Mouse (Mus musculus) hindbrain, embryonic 14.5 days (tissue): ENCODE measurements around the gene Duox2. TPM values are rescaled to one million over a fixed set of nuclear protein-coding genes. Genes with fewer than 3 reads are reported as not detected.
A peak's percentile ranks its signal among the peaks of the same experiment; 100 is the strongest.
"Not testable (repeated sequence)": the region's sequence is repeated elsewhere in the genome, so short reads cannot be mapped to it uniquely, and the experiment has no call there.

ENCODE experiments used
- ATAC-seq: fragments of 200-750 bp; cut with Nextera tagmentation; 2 replicates; pipeline ENCODE4 v1.8.0; 2017; ENCODE audit warnings: moderate number of reproducible peaks, mild to moderate bottlenecking, moderate TSS enrichment, moderate library complexity; ENCODE audit not compliant: low FRiP score
- DNase-seq: peaks from one replicate; pipeline ENCODE4 v3.0.0-alpha.2; 2015; ENCODE audit warnings: low spot score
- H3K27ac ChIP-seq: fragments of 300-500 bp; sonication (generic); 2 replicates; pipeline ENCODE4 v1.5.1; 2014; ENCODE audit warnings: mild to moderate bottlenecking, moderate library complexity
- H3K27me3 ChIP-seq: fragments of 300-500 bp; sonication (generic); 2 replicates; pipeline ENCODE4 v1.6.1; 2014; ENCODE audit warnings: mild to moderate bottlenecking, low read length, mixed read lengths; ENCODE audit not compliant: control insufficient read depth, insufficient read depth
- H3K36me3 ChIP-seq: fragments of 300-500 bp; sonication (generic); replicated peaks from 2 replicates; pipeline ENCODE4 v1.6.1; 2014; ENCODE audit not compliant: control insufficient read depth, insufficient read depth
- H3K4me1 ChIP-seq: fragments of 300-500 bp; sonication (generic); replicated peaks from 2 replicates; pipeline ENCODE4 v1.6.1; 2014; ENCODE audit warnings: antibody characterized with exemption, low read length, mixed read lengths; ENCODE audit not compliant: control insufficient read depth, insufficient read depth
- H3K4me2 ChIP-seq: fragments of 300-500 bp; sonication (generic); replicated peaks from 2 replicates; pipeline ENCODE4 v1.6.1; 2014; ENCODE audit warnings: mild to moderate bottlenecking, moderate library complexity
- H3K4me3 ChIP-seq: fragments of 300-500 bp; sonication (generic); replicated peaks from 2 replicates; pipeline ENCODE4 v1.5.1; 2014; ENCODE audit warnings: mild to moderate bottlenecking, low read length
- H3K9ac ChIP-seq: fragments of 300-500 bp; sonication (generic); 2 replicates; pipeline ENCODE4 v1.6.1; 2014
- H3K9me3 ChIP-seq: fragments of 300-500 bp; sonication (generic); 2 replicates; pipeline ENCODE4 v1.6.1; 2016; ENCODE audit warnings: low read length; ENCODE audit not compliant: control insufficient read depth
- WGBS: fragments of 180-500 bp; shearing (Covaris S2); extraction: QIAGEN DNeasy Blood & Tissue Kit; methylation state at CpG from one replicate; pipeline ENCODE4 v1.1.7; 2014; 5-methylcytosine and 5-hydroxymethylcytosine counted together
- polyA plus RNA-seq: library from polyadenylated mRNA; unstranded; fragments of >200 nt; fragmentation: Nextera tagmentation; extraction: Ambion mirVana; gene quantifications from 2 replicates; pipeline ENCODE4 v1.2.1, GENCODE M21; 2014

The Duox2 gene
- not detected in 2 replicates for polyA plus RNA-seq

GRCm38 (mm10) chr2:122298096-122298499 lies at the start of gene Duox2:
TSS of gene Duox2 (minus strand) at chr2:122298449.
- H3K9me3 ChIP-seq = no peaks in the 10 kb centered on the region
- peaks cover 94% of the 10 kb centered on the region for H3K27me3 ChIP-seq
- H3K9ac ChIP-seq = no peak within 1 kb of the TSS
- peak within 1 kb of the TSS; percentile 46 for H3K4me2 ChIP-seq
- ATAC-seq (no peak), DNase-seq (no peak)
- H3K4me1 ChIP-seq = peaks cover 33% of the 10 kb centered on the region
- peak within 1 kb of the TSS; percentile 22 for H3K4me3 ChIP-seq
- H3K36me3 ChIP-seq = no peaks in the 10 kb centered on the region
- no peak within 1 kb of the TSS for H3K27ac ChIP-seq
- WGBS = 3% methylated on average over 13 of the region's 13 CpGs

- WGBS = 94% methylated on average over 3 of the region's 3 CpGs
- no peak for ATAC-seq
- Histone ChIP-seq H3K4me1 (peaks cover 36% of the 10 kb centered on the region), H3K27ac (0 out of 2 replicates have a peak overlapping the region, but pooled peaks have one; percentile 98), H3K4me3 (no peak overlapping the region), H3K36me3 (no peaks in the 10 kb centered on the region), H3K27me3 (no peaks in the 10 kb centered on the region), H3K9me3 (no peaks in the 10 kb centered on the region), H3K9ac (no peak overlapping the region), H3K4me2 (no peak overlapping the region)
- no peak for DNase-seq
Measured at GRCm38 (mm10) chr2:122347257-122347656, 49.0 kb upstream of the Duox2 start.

- H3K4me3 ChIP-seq, H3K36me3 ChIP-seq, H3K9me3 ChIP-seq, DNase-seq, H3K4me2 ChIP-seq, H3K27me3 ChIP-seq, H3K9ac ChIP-seq, ATAC-seq, H3K27ac ChIP-seq: not testable (repeated sequence)
- WGBS = 87% methylated on average over 6 of the region's 6 CpGs
- H3K4me1 ChIP-seq = peaks cover 25% of the 10 kb centered on the region
Measured at GRCm38 (mm10) chr2:122346164-122346563, 47.9 kb upstream of the Duox2 start.

- 81% methylated on average over 6 of the region's 6 CpGs for WGBS
- H3K27me3 ChIP-seq = no peaks in the 10 kb centered on the region
- no peak for ATAC-seq
Measured at GRCm38 (mm10) chr2:122345106-122345893, 47.1 kb upstream of the Duox2 start.

GRCm38 (mm10) chr2:122337291-122337690 lies 39.0 kb upstream of the Duox2 start:
- 62% methylated on average over 21 of the region's 21 CpGs for WGBS
- Histone ChIP-seq H3K4me3 (no peak overlapping the region), H3K27ac (no peak overlapping the region), H3K36me3 (no peaks in the 10 kb centered on the region), H3K4me2 (peak overlapping the region; percentile 27), H3K9me3 (no peaks in the 10 kb centered on the region), H3K27me3 (no peaks in the 10 kb centered on the region), H3K9ac (no peak overlapping the region), H3K4me1 (no peaks in the 10 kb centered on the region)
- DNase-seq (no peak), ATAC-seq (no peak; the same call in 1 of the 2 replicates)

More at GRCm38 (mm10) chr2:122345106-122345893, 47.1 kb upstream of the Duox2 start:
- no peak for DNase-seq
- peaks cover 21% of the 10 kb centered on the region for H3K4me1 ChIP-seq
- H3K27ac ChIP-seq = no peak overlapping the region
- no peak overlapping the region for H3K4me3 ChIP-seq
- H3K9ac ChIP-seq = no peak overlapping the region
- no peak overlapping the region for H3K4me2 ChIP-seq
- no peaks in the 10 kb centered on the region for H3K9me3 ChIP-seq
- no peaks in the 10 kb centered on the region for H3K36me3 ChIP-seq

GRCm38 (mm10) chr2:122334170-122334569 lies 35.9 kb upstream of the Duox2 start:
- no peak overlapping the region for H3K4me3 ChIP-seq
- 53% methylated on average over 3 of the region's 3 CpGs for WGBS
- H3K4me1 ChIP-seq = no peaks in the 10 kb centered on the region
- H3K27ac ChIP-seq = no peak overlapping the region
- no peak overlapping the region for H3K9ac ChIP-seq
- DNase-seq (no peak), ATAC-seq (no peak)
- H3K9me3 ChIP-seq = no peaks in the 10 kb centered on the region
- no peaks in the 10 kb centered on the region for H3K36me3 ChIP-seq
- no peaks in the 10 kb centered on the region for H3K27me3 ChIP-seq
- H3K4me2 ChIP-seq = no peak overlapping the region

- ATAC-seq = no peak
- no peak overlapping the region for H3K9ac ChIP-seq
- no peak overlapping the region for H3K4me3 ChIP-seq
- no peak overlapping the region for H3K27ac ChIP-seq
- H3K4me2 ChIP-seq = no peak overlapping the region
- H3K27me3 ChIP-seq = no peaks in the 10 kb centered on the region
- no peaks in the 10 kb centered on the region for H3K36me3 ChIP-seq
- no peaks in the 10 kb centered on the region for H3K9me3 ChIP-seq
- 89% methylated on average over 3 of the region's 3 CpGs for WGBS
- H3K4me1 ChIP-seq = no peaks in the 10 kb centered on the region
- DNase-seq = no peak
Measured at GRCm38 (mm10) chr2:122332222-122332621, 34.0 kb upstream of the Duox2 start.

- not testable (repeated sequence) for ATAC-seq, H3K27ac ChIP-seq, H3K9me3 ChIP-seq, H3K27me3 ChIP-seq, H3K4me2 ChIP-seq, H3K36me3 ChIP-seq, H3K4me3 ChIP-seq, DNase-seq, H3K9ac ChIP-seq, H3K4me1 ChIP-seq
- 88% methylated on average over 4 of the region's 6 CpGs for WGBS
Measured at GRCm38 (mm10) chr2:122330317-122330716, 32.1 kb upstream of the Duox2 start.

- no peaks in the 10 kb centered on the region for H3K9me3 ChIP-seq
- ATAC-seq = no peak
- no peaks in the 10 kb centered on the region for H3K36me3 ChIP-seq
- H3K9ac ChIP-seq = no peak overlapping the region
- no peak overlapping the region for H3K4me3 ChIP-seq
- H3K4me2 ChIP-seq = no peak overlapping the region
- H3K27ac ChIP-seq = no peak overlapping the region
- 86% methylated on average over 3 of the region's 3 CpGs for WGBS
- H3K27me3 ChIP-seq = no peaks in the 10 kb centered on the region
- H3K4me1 ChIP-seq = no peaks in the 10 kb centered on the region
- no peak for DNase-seq
Measured at GRCm38 (mm10) chr2:122327986-122328385, 29.7 kb upstream of the Duox2 start.
